Mouse (Mus musculus): ENCODE results near the gene Cdca7l. TPM values are rescaled to one million over a fixed set of nuclear protein-coding genes. Genes with fewer than 3 reads are reported as not detected.

Cdca7l gene
- total and polyA plus RNA-seq, 2 experiments from 2014 or later: 4.2 to 4.7 TPM

DNA sequence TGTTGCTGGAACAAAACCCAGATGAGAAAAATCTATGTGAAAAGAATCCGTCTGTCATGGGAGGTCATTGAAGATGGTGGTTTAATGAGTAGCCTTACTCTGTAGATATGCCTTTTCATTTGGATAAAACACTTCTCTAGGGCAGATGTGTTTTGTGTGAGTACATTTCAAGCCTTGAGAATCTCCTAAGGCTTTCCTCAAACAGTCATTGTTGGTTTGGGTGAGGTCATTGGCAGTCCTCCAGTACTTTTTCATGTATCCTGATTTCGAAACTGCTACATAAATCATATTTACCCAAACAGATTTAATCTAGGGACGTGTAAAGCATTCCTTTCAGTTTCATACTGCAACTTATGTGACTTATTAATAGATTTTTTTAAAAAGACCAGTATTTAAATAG, 24.3 kb downstream of the Cdca7l start:
- no peak for TF ChIP-seq CTCF (IDR thresholded peaks at IDR 0.05; ENCODE audit: low read depth)
- DNase-seq (no peak), ATAC-seq (no peak)
- no peaks in the 10 kb centered on the region for H3K27me3 ChIP-seq (ENCODE audit: insufficient read depth, low read length)
- WGBS: 84% methylated on average over 3 of the region's 3 CpGs
- no peaks in the 10 kb centered on the region for H3K36me3 ChIP-seq (ENCODE audit: insufficient read depth)
- H3K4me2 ChIP-seq (ENCODE audit: low read depth): no peak overlapping the region
- no peaks in the 10 kb centered on the region for H3K4me1 ChIP-seq (ENCODE audit: insufficient read depth)
- H3K4me3 ChIP-seq (ENCODE audit: low read depth, low read length): no peak overlapping the region
- no peak overlapping the region for H3K9ac ChIP-seq
- no peaks in the 10 kb centered on the region for H3K9me3 ChIP-seq (ENCODE audit: low read length)
- H3K27ac ChIP-seq (ENCODE audit: low read depth, low read length): no peak overlapping the region

DNA sequence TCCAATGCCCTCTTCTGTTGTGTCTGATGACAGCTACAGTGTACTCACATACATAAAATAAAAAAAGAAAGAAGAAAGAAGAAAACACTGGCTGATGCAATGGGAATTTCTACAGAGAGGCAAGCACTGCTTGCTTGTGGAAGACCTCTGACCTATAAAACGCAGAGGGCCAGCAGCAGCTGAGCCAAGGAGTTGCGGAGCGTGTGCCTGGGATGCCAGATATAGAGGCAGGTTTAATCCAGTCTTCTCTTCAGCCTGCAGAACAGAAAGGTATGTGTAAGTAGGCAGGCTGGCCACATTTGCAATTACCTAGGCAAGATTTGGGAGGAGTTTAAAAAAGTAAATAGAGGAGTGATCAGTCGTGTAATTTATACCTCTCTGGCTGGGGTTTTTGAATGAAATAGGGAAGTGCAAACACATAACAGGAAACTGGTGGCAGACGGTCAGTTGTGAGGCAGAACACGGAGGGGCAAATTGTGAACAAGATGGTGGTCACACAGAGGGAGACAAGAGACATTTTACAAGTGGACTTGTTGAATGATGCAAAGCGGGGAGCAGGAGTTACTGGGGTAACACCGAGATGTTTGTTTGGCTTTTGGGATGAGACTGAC, 27.4 kb downstream of the Cdca7l start:
- WGBS: 88% methylated on average over 8 of the region's 8 CpGs
- no peak overlapping the region for H3K4me2 ChIP-seq (ENCODE audit: low read depth)
- DNase-seq (no peak), ATAC-seq (no peak)
- H3K4me3 ChIP-seq (ENCODE audit: low read depth, low read length): no peak overlapping the region
- no peak overlapping the region for H3K27ac ChIP-seq (ENCODE audit: low read depth, low read length)
- no peaks in the 10 kb centered on the region for H3K36me3 ChIP-seq (ENCODE audit: insufficient read depth)
- no peaks in the 10 kb centered on the region for H3K4me1 ChIP-seq (ENCODE audit: insufficient read depth)
- H3K27me3 ChIP-seq (ENCODE audit: insufficient read depth, low read length): no peaks in the 10 kb centered on the region
- no peaks in the 10 kb centered on the region for H3K9me3 ChIP-seq (ENCODE audit: low read length)
- no peak for TF ChIP-seq CTCF (IDR thresholded peaks at IDR 0.05; ENCODE audit: low read depth)
- H3K9ac ChIP-seq: no peak overlapping the region

DNA sequence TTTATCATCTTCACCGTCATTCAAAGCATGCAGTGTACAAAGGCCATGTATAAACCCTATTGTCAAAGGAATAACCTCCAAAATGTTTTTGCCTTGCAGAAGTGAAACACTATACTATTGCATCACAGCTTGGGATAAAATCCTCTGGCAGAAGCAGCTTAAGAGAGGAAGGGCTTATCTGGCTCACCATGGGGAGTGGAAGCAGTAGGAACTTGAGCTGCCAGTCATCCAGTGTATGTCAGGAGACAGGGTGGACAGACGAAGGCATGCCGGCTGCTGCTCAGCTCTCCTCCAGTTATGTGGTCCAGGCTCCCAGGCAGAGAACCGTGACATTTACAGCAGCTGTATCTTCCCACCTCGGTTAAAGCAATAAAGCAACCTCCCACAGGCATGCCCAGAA, 28.1 kb downstream of the Cdca7l start:
- Histone ChIP-seq H3K36me3 (ENCODE audit: insufficient read depth) (no peaks in the 10 kb centered on the region), H3K27ac (ENCODE audit: low read depth, low read length) (no peak overlapping the region), H3K9ac (no peak overlapping the region), H3K27me3 (ENCODE audit: insufficient read depth, low read length) (no peaks in the 10 kb centered on the region), H3K4me1 (ENCODE audit: insufficient read depth) (no peaks in the 10 kb centered on the region), H3K4me3 (ENCODE audit: low read depth, low read length) (no peak overlapping the region), H3K4me2 (ENCODE audit: low read depth) (no peak overlapping the region), H3K9me3 (ENCODE audit: low read length) (no peaks in the 10 kb centered on the region)
- 68% methylated on average over 5 of the region's 5 CpGs for WGBS
- ATAC-seq: no peak
- DNase-seq: no peak
- TF ChIP-seq CTCF (IDR thresholded peaks at IDR 0.05; ENCODE audit: low read depth): no peak

DNA sequence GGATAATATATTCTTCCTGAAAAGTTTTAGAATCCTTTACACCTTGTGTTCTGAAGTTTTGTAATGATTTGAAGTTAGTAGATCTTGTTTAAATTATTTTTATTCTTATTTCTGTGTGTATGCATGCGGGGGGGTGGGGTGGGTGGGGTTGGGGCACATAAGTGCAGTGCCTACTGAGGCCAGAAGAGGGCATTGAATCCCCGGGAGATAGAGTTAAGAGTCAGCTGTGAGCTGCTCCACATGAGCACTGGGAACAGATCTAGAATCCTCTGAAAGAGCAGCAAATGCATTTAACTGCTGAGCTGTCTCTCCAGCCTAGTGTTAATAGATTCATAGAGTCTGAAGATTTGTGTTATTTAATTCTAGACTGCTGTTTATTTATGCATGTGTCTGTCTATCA, 30.6 kb downstream of the Cdca7l start:
- Histone ChIP-seq H3K4me3 (ENCODE audit: low read depth, low read length) (no peak overlapping the region), H3K9me3 (ENCODE audit: low read length) (no peaks in the 10 kb centered on the region), H3K27ac (ENCODE audit: low read depth, low read length) (no peak overlapping the region), H3K27me3 (ENCODE audit: insufficient read depth, low read length) (no peaks in the 10 kb centered on the region), H3K4me1 (ENCODE audit: insufficient read depth) (no peaks in the 10 kb centered on the region), H3K36me3 (ENCODE audit: insufficient read depth) (no peaks in the 10 kb centered on the region), H3K9ac (no peak overlapping the region), H3K4me2 (ENCODE audit: low read depth) (no peak overlapping the region)
- TF ChIP-seq CTCF (IDR thresholded peaks at IDR 0.05; ENCODE audit: low read depth): no peak
- no peak for ATAC-seq
- WGBS: 85% methylated on average over 2 of the region's 2 CpGs
- DNase-seq: no peak

DNA sequence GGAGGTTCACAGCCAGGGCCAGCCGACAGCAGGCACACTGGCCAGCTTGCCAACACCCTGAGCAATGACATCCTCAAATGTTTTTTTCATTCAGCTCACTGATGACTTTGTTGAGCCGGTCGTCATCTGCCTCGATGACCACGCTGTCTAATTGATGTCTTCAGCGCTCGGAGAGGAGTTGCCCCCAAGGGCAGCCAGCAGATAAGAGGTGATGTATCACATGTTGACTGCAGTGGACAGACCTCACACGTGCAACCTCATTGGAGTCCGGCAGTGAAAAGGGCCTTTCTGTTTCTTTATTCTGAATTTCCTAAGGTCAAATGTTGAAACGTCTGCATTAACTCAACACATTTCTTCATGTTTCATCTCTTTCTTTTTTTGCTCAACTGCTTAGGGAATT, 31.3 kb downstream of the Cdca7l start:
- H3K4me1 ChIP-seq (ENCODE audit: insufficient read depth): no peaks in the 10 kb centered on the region
- no peak overlapping the region for H3K4me3 ChIP-seq (ENCODE audit: low read depth, low read length)
- DNase-seq (no peak), ATAC-seq (no peak)
- H3K9me3 ChIP-seq (ENCODE audit: low read length): no peaks in the 10 kb centered on the region
- no peaks in the 10 kb centered on the region for H3K27me3 ChIP-seq (ENCODE audit: insufficient read depth, low read length)
- H3K4me2 ChIP-seq (ENCODE audit: low read depth): no peak overlapping the region
- 82% methylated on average over 10 of the region's 10 CpGs for WGBS
- no peaks in the 10 kb centered on the region for H3K36me3 ChIP-seq (ENCODE audit: insufficient read depth)
- H3K9ac ChIP-seq: no peak overlapping the region
- TF ChIP-seq CTCF (IDR thresholded peaks at IDR 0.05; ENCODE audit: low read depth): no peak
- no peak overlapping the region for H3K27ac ChIP-seq (ENCODE audit: low read depth, low read length)

DNA sequence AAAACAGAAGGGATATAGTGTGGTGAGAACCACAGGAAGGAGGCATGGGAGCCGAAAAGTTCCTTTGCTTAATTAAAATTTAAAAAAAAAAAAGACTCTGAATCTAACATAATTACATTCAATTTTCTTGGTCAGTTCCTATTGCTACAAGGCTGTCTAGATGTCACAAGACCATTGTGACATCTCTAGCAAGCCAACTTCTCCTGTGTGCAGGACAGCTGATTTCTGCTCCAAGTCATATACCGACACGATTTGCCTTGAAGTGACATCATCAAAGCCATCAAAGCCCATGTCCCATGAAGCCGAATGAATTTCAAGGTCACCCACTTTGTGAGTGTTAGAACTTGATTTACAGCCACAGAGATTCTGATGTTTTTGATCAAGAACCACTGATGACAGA, 33.3 kb downstream of the Cdca7l start:
- H3K4me2 ChIP-seq (ENCODE audit: low read depth): no peak overlapping the region
- H3K27ac ChIP-seq (ENCODE audit: low read depth, low read length): no peak overlapping the region
- H3K4me1 ChIP-seq (ENCODE audit: insufficient read depth): no peaks in the 10 kb centered on the region
- WGBS: 84% methylated on average over 4 of the region's 4 CpGs
- H3K27me3 ChIP-seq (ENCODE audit: insufficient read depth, low read length): no peaks in the 10 kb centered on the region
- no peak overlapping the region for H3K9ac ChIP-seq
- TF ChIP-seq CTCF (IDR thresholded peaks at IDR 0.05; ENCODE audit: low read depth): no peak
- H3K4me3 ChIP-seq (ENCODE audit: low read depth, low read length): no peak overlapping the region
- no peaks in the 10 kb centered on the region for H3K36me3 ChIP-seq (ENCODE audit: insufficient read depth)
- DNase-seq: no peak
- H3K9me3 ChIP-seq (ENCODE audit: low read length): no peaks in the 10 kb centered on the region
- no peak for ATAC-seq

DNA sequence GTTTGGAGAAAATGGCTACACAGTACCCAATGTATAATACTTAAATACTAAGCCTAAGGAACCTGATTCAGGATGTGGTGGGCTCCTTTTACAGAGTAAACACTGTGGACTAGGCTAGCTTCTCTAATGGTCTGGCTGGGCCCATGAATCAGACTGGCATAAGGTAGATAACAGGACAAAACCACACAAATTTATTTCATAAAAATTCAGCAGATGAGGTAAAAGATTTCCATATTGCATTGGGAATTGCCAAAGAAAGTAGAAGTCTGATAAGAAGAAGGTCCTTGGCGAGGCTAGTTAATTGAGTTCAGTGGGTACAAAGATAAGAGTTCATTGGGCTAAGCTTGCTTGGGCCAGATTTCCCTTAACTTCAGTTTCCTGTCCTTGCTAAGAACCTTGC, 36.6 kb downstream of the Cdca7l start:
- peaks cover 3% of the 10 kb centered on the region; the same call in 1 of the 2 replicates for H3K4me1 ChIP-seq (ENCODE audit: insufficient read depth)
- 90% methylated on average over 1 of the region's 1 CpGs for WGBS
- no peaks in the 10 kb centered on the region for H3K27me3 ChIP-seq (ENCODE audit: insufficient read depth, low read length)
- DNase-seq (no peak), ATAC-seq (no peak)
- no peak overlapping the region for H3K27ac ChIP-seq (ENCODE audit: low read depth, low read length)
- H3K9me3 ChIP-seq (ENCODE audit: low read length): no peaks in the 10 kb centered on the region
- no peak overlapping the region for H3K9ac ChIP-seq
- H3K36me3 ChIP-seq (ENCODE audit: insufficient read depth): no peaks in the 10 kb centered on the region
- TF ChIP-seq CTCF (IDR thresholded peaks at IDR 0.05; ENCODE audit: low read depth): no peak
- no peak overlapping the region for H3K4me3 ChIP-seq (ENCODE audit: low read depth, low read length)
- H3K4me2 ChIP-seq (ENCODE audit: low read depth): no peak overlapping the region

Data from forebrain, postnatal 0 days (tissue).